Mouse (Mus musculus) kidney, adult 2 months (tissue): ENCODE measurements around the gene Abcg4.
"Not testable (repeated sequence)": the region's sequence is repeated elsewhere in the genome, so short reads cannot be mapped to it uniquely, and the experiment has no call there.

Experiments used
- CTCF ChIP-seq: fragments of 200-500 bp; conservative IDR thresholded peaks from 2 replicates; pipeline ENCODE4 v1.5.1; 2011; ENCODE audit warnings: low read depth, mild to moderate bottlenecking, control low read depth, low read length, moderate library complexity, mixed read lengths; ENCODE audit not compliant: insufficient read depth, insufficient read length
- POLR2A ChIP-seq: fragments of 200-500 bp; IDR thresholded peaks from one replicate; pipeline ENCODE4 v1.6.1; 2011; ENCODE audit warnings: low read depth, low read length, control low read depth

DNA sequence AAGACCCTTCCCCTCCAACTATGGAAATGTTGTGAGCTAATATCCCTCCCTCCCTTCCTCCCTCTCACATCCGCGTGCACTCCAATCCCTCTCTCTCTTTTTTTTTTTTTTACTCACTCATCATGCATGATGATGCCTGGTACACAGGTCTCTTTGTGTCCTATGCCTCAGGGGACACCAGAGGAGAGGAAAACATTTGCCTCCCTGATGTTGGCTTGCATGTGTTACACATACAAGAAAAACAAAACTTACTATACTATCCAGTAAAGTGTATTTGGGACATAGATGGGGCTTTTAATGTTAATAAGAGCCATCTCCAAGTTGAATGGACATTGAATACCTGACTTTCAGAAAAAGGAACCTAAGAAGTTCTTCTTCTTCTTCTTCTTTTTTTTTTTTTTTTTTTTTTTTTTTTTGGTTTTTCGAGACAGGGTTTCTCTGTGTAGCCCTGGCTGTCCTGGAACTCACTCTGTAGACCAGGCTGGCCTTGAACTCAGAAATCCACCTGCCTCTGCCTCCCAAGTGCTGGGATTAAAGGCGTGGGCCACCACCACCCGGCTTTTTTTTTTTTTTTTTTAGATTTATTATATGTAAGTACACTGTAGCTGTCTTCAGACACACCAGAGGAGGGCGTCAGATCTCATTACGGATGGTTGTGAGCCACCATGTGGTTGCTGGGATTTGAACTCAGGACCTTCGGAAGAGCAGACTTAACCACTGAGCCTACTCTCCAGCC, 36.8 kb upstream of the Abcg4 start:
- TF ChIP-seq CTCF, POLR2A: not testable (repeated sequence)
